Mouse (Mus musculus) MEL (cell line): ENCODE data around the gene Slc5a2.

Experiments used
- CHD2 ChIP-seq: IDR thresholded peaks from 2 replicates; pipeline ENCODE4 v1.6.1; 2011; ENCODE audit warnings: low read length, improper control_type of control experiment
- CTCF ChIP-seq, 3 experiments: IDR thresholded peaks in 2 of 3; conservative IDR thresholded peaks in 1 of 3; 2 replicates each; pipeline ENCODE4 v1.5.1; 2011 to 2012; ENCODE audit warnings: low read length in 3 of 3, low read depth in 2 of 3, mild to moderate bottlenecking in 2 of 3, improper control_type of control experiment in 1 of 3, inconsistent platforms in 1 of 3, mixed read lengths in 1 of 3, moderate library complexity in 1 of 3; ENCODE audit not compliant: control insufficient read depth in 1 of 3, insufficient read depth in 1 of 3, poor library complexity in 1 of 3, severe bottlenecking in 1 of 3
- ELF1 ChIP-seq: IDR thresholded peaks from 2 replicates; pipeline ENCODE4 v1.6.1; 2014; ENCODE audit warnings: low read depth, mild to moderate bottlenecking, inconsistent platforms, low read length, improper control_type of control experiment, moderate library complexity
- EP300 ChIP-seq, 2 experiments: IDR thresholded peaks; 2 replicates each; pipeline ENCODE4 v1.6.1; 2011; ENCODE audit warnings: improper control_type of control experiment in 2 of 2, low read length in 2 of 2, low read depth in 1 of 2, mild to moderate bottlenecking in 1 of 2
- HCFC1 ChIP-seq: IDR thresholded peaks from 2 replicates; pipeline ENCODE4 v1.6.1; 2012; ENCODE audit warnings: low read depth, mild to moderate bottlenecking, inconsistent platforms, low read length, improper control_type of control experiment, moderate library complexity
- JUND ChIP-seq: IDR thresholded peaks from 2 replicates; pipeline ENCODE4 v1.6.1; 2011; ENCODE audit warnings: low read depth, mild to moderate bottlenecking, improper control_type of control experiment, low read length
- MXI1 ChIP-seq: IDR thresholded peaks from 2 replicates; pipeline ENCODE4 v1.6.1; 2011; ENCODE audit warnings: mild to moderate bottlenecking, low read depth, low read length, improper control_type of control experiment
- POLR2A ChIP-seq, 2 experiments: IDR thresholded peaks; 2 replicates each; pipeline ENCODE4 v1.6.1; 2011 to 2012; ENCODE audit warnings: low read length in 2 of 2, mild to moderate bottlenecking in 2 of 2, control low read depth in 1 of 2, improper control_type of control experiment in 1 of 2, low read depth in 1 of 2, moderate library complexity in 1 of 2; ENCODE audit not compliant: control insufficient read depth in 1 of 2, insufficient read depth in 1 of 2, poor library complexity in 1 of 2
- TBP ChIP-seq: IDR thresholded peaks from 2 replicates; pipeline ENCODE4 v1.8.0; 2011; ENCODE audit warnings: low read depth, low read length, improper control_type of control experiment
- USF1 ChIP-seq: IDR thresholded peaks from 2 replicates; pipeline ENCODE4 v1.6.1; 2014; ENCODE audit warnings: low read depth, mild to moderate bottlenecking, inconsistent platforms, low read length, improper control_type of control experiment, moderate library complexity
- USF2 ChIP-seq, 2 experiments: IDR thresholded peaks; 2 replicates each; pipeline ENCODE4 v1.6.1; 2011 to 2012; ENCODE audit warnings: improper control_type of control experiment in 2 of 2, low read length in 2 of 2, borderline replicate concordance in 1 of 2, inconsistent platforms in 1 of 2, low read depth in 1 of 2, mild to moderate bottlenecking in 1 of 2; ENCODE audit not compliant: insufficient read depth in 1 of 2

- TF ChIP-seq TBP (no peak), MXI1 (no peak), USF2 (IDR thresholded peaks at IDR 0.05; ENCODE audit: borderline replicate concordance in 1 of 2, insufficient read depth in 1 of 2, low read depth in 1 of 2, low read length in 2 of 2) (no peak), CHD2 (no peak), ELF1 (no peak), HCFC1 (no peak), CTCF (IDR thresholded peaks at IDR 0.05 in 2 of 3, conservative IDR thresholded peaks at IDR 0.05 in 1 of 3; ENCODE audit: control insufficient read depth in 1 of 3, insufficient read depth in 1 of 3, low read depth in 2 of 3, low read length in 3 of 3, poor library complexity in 1 of 3, severe bottlenecking in 1 of 3) (no peak), JUND (no peak), USF1 (no peak), POLR2A (IDR thresholded peaks at IDR 0.05; ENCODE audit: control insufficient read depth in 1 of 2, insufficient read depth in 1 of 2, low read depth in 1 of 2, low read length in 2 of 2, poor library complexity in 1 of 2) (no peak), EP300 (IDR thresholded peaks at IDR 0.05; ENCODE audit: low read depth in 1 of 2, low read length in 2 of 2) (no peak)
Observed at GRCm38 (mm10) chr7:128236426-128236825, 29.0 kb upstream of the Slc5a2 start.
